ENCODE assay signal across 25 mouse cellular contexts in genomic region chr13:110034885-110035284, GRCm38 (mm10).
"Had no signal": no experiment of that assay in that cellular context is flagged by ENCODE, and none has a peak within 500 bp of the region (broad histone marks: within the 10 kb centered on the region; RNA-seq: fewer than 3 reads in every experiment).

No protein-coding gene starts in this region.

- H3K27ac ChIP-seq: gastrocnemius, adult 2 months; heart, adult 2 months; heart, embryonic 13.5 days; heart, embryonic 15.5 days; hindbrain, embryonic 13.5 days; hindbrain, embryonic 15.5 days; hindbrain, postnatal 0 days; intestine, embryonic 15.5 days; kidney, embryonic 15.5 days; kidney, postnatal 0 days; limb, embryonic 13.5 days; limb, embryonic 15.5 days had no signal

- DNase-seq: gastrocnemius, adult 2 months; gastrocnemius, postnatal 10 days; gastrocnemius, postnatal 25 days; heart, adult 2 months; heart, postnatal 14 days; heart, postnatal 36 days; kidney, adult 11 months; kidney, adult 2 months; kidney, adult 9 months; kidney, postnatal 14 days; kidney, postnatal 36 days; layer of hippocampus, adult 9-11 months; layer of hippocampus, postnatal 36 days; left cerebral cortex, postnatal 4 days had no signal

- ATAC-seq: hindbrain, postnatal 0 days; intestine, embryonic 15.5 days had no signal

- H3K4me2 ChIP-seq: heart, embryonic 11.5 days; heart, embryonic 13.5 days; heart, embryonic 15.5 days; hindbrain, embryonic 13.5 days; hindbrain, embryonic 15.5 days; intestine, embryonic 15.5 days; kidney, embryonic 15.5 days; limb, embryonic 13.5 days; limb, embryonic 15.5 days had no signal

- H3K27me3 ChIP-seq: heart, embryonic 13.5 days; heart, embryonic 15.5 days; hindbrain, embryonic 13.5 days; hindbrain, embryonic 15.5 days; intestine, embryonic 15.5 days; kidney, embryonic 15.5 days; limb, embryonic 13.5 days; limb, embryonic 15.5 days had no signal

- H3K9me3 ChIP-seq: heart, embryonic 13.5 days; heart, embryonic 15.5 days; hindbrain, embryonic 13.5 days; hindbrain, embryonic 15.5 days; intestine, embryonic 15.5 days; kidney, embryonic 15.5 days; limb, embryonic 13.5 days; limb, embryonic 15.5 days had no signal

- H3K4me3 ChIP-seq: gastrocnemius, adult 2 months; heart, adult 2 months; heart, embryonic 13.5 days; heart, embryonic 15.5 days; hindbrain, embryonic 13.5 days; hindbrain, embryonic 15.5 days; intestine, embryonic 15.5 days; kidney, embryonic 15.5 days; limb, embryonic 13.5 days; limb, embryonic 15.5 days had no signal

- H3K36me3 ChIP-seq: heart, embryonic 13.5 days; heart, embryonic 15.5 days; hindbrain, embryonic 13.5 days; hindbrain, embryonic 15.5 days; intestine, embryonic 15.5 days; kidney, embryonic 15.5 days; limb, embryonic 13.5 days; limb, embryonic 15.5 days had no signal

- H3K9ac ChIP-seq: heart, embryonic 13.5 days; heart, embryonic 15.5 days; hindbrain, embryonic 13.5 days; hindbrain, embryonic 15.5 days; intestine, embryonic 15.5 days; kidney, embryonic 15.5 days; limb, embryonic 13.5 days; limb, embryonic 15.5 days had no signal

- H3K4me1 ChIP-seq: heart, embryonic 15.5 days; hindbrain, embryonic 13.5 days; hindbrain, embryonic 15.5 days; intestine, embryonic 15.5 days; kidney, embryonic 15.5 days had no signal
